Mouse (Mus musculus) lung, adult 2 months (tissue): ENCODE data around the gene Syce3.

Source experiments
- CTCF ChIP-seq: fragments of 200-500 bp; IDR thresholded peaks from 2 replicates; pipeline ENCODE4 v1.5.1; 2011; ENCODE audit warnings: mild to moderate bottlenecking, low read length, control low read depth; ENCODE audit not compliant: insufficient read depth
- POLR2A ChIP-seq: fragments of 200-500 bp; IDR thresholded peaks from 2 replicates; pipeline ENCODE4 v1.6.1; 2011; ENCODE audit warnings: low read depth, mild to moderate bottlenecking, control low read depth, low read length, borderline replicate concordance; ENCODE audit errors: extremely low read depth

- TF ChIP-seq POLR2A (no peak), CTCF (no peak)
Measured at GRCm38 (mm10) chr15:89426716-89427115, 16.4 kb upstream of the Syce3 start.
